Mouse (Mus musculus) adrenal gland (tissue): ENCODE measurements around the gene Tmem132e.

ENCODE experiments used
- intact Hi-C: fragments of 180-260 bp; cut with DNase I; formaldehyde crosslinking; loops from one replicate; pipeline ENCODE4 v1.15.1; 2025

The Tmem132e gene

GRCm38 (mm10) chr11:82428801-82429200 lies 40.1 kb downstream of the Tmem132e start:
- intact Hi-C loops, result no loop called here

- intact Hi-C loops, result no loop called here
Observed at GRCm38 (mm10) chr11:82434091-82434831, 45.6 kb downstream of the Tmem132e start.

GRCm38 (mm10) chr11:82434832-82435182 lies 46.1 kb downstream of the Tmem132e start:
- intact Hi-C loops, result no loop called here

GRCm38 (mm10) chr11:82448485-82448884 lies 59.8 kb downstream of the Tmem132e start:
- intact Hi-C loops, result no loop called here

- intact Hi-C loops, result no loop called here
Observed at GRCm38 (mm10) chr11:82452516-82452915, 63.8 kb downstream of the Tmem132e start.

- intact Hi-C loops, result no loop called here
Observed at GRCm38 (mm10) chr11:82453230-82453629, 64.5 kb downstream of the Tmem132e start.

GRCm38 (mm10) chr11:82461326-82461725 lies 72.6 kb downstream of the Tmem132e start:
- intact Hi-C loops, result no loop called here

- intact Hi-C loops, result no loop called here
Observed at GRCm38 (mm10) chr11:82465536-82465935, 76.8 kb downstream of the Tmem132e start.

GRCm38 (mm10) chr11:82467218-82467617 lies 78.5 kb downstream of the Tmem132e start:
- intact Hi-C loops, result no loop called here

- intact Hi-C loops, result no loop called here
Observed at GRCm38 (mm10) chr11:82471076-82471475, 82.4 kb downstream of the Tmem132e start.

GRCm38 (mm10) chr11:82473137-82473621 lies 84.5 kb downstream of the Tmem132e start:
- intact Hi-C loops, result no loop called here

- intact Hi-C loops, result no loop called here
Observed at GRCm38 (mm10) chr11:82476092-82476491, 87.4 kb downstream of the Tmem132e start.

GRCm38 (mm10) chr11:82477412-82477811 lies 88.7 kb downstream of the Tmem132e start:
- intact Hi-C loops, result no loop called here

GRCm38 (mm10) chr11:82480941-82481340 lies 92.2 kb downstream of the Tmem132e start:
- intact Hi-C loops, result no loop called here

GRCm38 (mm10) chr11:82487359-82488086 lies 98.8 kb downstream of the Tmem132e start:
- intact Hi-C loops, result no loop called here

GRCm38 (mm10) chr11:82490896-82491295 lies 102.2 kb downstream of the Tmem132e start:
- intact Hi-C loops, result no loop called here
